Mouse (Mus musculus) heart, adult 9 months (tissue): Measurements from ENCODE around the gene Vmn2r109.
"Not testable (repeated sequence)": the region's sequence is repeated elsewhere in the genome, so short reads cannot be mapped to it uniquely, and the experiment has no call there.

ENCODE experiments used
- DNase-seq, 2 experiments: peaks; one replicate each; pipeline ENCODE4 v3.0.0; 2022; ENCODE audit warnings: low spot score in 2 of 2

Gene Vmn2r109

DNA sequence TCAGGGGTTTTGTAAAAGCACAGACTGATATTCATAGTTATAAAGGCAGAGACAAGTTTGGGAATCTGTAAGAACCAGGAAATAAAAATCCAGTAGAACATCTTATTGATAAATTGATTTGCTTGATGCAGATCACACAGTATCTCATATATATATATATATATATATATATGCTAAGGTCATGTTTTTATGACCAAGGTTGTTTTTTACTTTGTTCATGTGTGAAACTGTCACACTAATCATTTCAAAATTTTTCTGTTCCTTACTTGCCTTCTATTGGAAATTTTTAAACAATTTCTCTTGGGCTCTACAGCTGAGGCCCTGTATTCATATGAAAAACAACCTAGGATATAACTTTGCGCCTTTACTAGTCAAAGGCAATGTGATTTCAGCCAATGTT lies at the start of gene Vmn2r109:
Vmn2r109 (minus strand) TSS at position 101 of the 400 bp plus-strand sequence.
- no peak for DNase-seq

DNA sequence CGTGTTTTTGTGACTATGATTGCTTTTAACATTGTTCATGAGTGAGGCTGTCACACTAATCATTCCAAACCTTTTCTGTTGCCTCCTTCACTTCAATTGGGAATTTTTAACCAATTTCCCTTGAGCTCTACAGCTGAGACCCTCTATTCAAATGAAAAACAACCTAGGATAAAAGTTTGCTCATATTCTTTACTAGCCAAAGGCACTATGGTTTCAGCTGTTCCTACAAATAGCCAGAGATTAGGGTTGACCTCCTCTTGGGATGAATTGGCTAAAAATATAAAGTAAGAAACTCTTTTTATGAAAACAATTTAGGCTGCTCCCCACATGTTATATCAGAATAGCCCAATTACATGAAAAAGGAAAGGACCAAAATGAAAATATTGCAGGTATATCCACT lies 31.8 kb upstream of the Vmn2r109 start, which contains the start of gene Vmn2r110:
Vmn2r110 (minus strand) TSS at position 101 of the 400 bp plus-strand sequence.
- no peak for DNase-seq

DNA sequence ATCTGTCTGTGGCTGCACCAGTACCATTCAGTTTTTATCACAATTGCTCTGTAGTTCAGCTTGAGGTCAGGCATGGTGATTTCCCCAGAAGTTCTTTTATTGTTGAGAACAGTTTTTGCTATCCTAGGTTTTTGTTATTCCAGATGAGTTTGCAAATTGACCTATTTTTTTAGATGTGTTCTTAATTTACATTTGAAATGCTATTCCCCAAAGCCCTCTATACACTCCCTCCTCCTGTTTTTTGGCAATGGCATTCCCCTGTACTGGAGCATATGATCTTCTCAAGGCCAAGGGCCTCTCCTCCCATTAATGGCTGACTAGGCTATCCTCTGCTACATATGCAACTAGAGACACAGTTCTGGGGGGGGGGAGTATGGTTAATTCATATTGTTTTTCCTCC lies 56.3 kb downstream of the Vmn2r109 start:
- not testable (repeated sequence) for DNase-seq

DNA sequence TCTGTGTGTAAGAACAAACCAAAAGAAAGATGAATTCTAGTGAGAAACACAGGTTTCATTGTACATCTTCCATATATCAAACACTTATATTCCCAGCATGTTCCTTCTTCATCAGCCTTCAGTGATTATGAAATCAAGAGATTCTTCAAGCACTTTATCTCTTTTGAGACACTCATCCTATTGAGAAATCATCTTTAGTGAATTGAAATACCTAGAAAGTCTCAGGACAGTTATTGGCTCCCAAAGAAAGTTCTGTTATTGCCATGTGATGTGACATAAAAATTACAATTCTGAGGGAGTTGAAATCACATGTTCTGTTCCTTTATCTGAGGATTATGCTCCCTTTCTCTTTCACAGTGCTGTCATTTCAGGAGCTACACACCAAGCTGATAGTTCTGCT lies 66.7 kb downstream of the Vmn2r109 start, which contains the start of gene Vmn1r225:
Vmn1r225 (plus strand) TSS at position 301 of the 400 bp plus-strand sequence.
- DNase-seq: no peak
